Mouse (Mus musculus) MEL (cell line): ENCODE results near the gene Gm12394.
"Not testable (repeated sequence)": the region's sequence is repeated elsewhere in the genome, so short reads cannot be mapped to it uniquely, and the experiment has no call there.

Source experiments
- CHD1 ChIP-seq: IDR thresholded peaks from 2 replicates; pipeline ENCODE4 v1.6.1; 2012; ENCODE audit warnings: low read depth, mild to moderate bottlenecking, inconsistent platforms, low read length, improper control_type of control experiment
- ELF1 ChIP-seq: IDR thresholded peaks from 2 replicates; pipeline ENCODE4 v1.6.1; 2014; ENCODE audit warnings: low read depth, mild to moderate bottlenecking, inconsistent platforms, low read length, improper control_type of control experiment, moderate library complexity
- ZC3H11A ChIP-seq: IDR thresholded peaks from 2 replicates; pipeline ENCODE4 v1.6.1; 2012; ENCODE audit warnings: low read depth, mild to moderate bottlenecking, inconsistent platforms, low read length, improper control_type of control experiment

DNA sequence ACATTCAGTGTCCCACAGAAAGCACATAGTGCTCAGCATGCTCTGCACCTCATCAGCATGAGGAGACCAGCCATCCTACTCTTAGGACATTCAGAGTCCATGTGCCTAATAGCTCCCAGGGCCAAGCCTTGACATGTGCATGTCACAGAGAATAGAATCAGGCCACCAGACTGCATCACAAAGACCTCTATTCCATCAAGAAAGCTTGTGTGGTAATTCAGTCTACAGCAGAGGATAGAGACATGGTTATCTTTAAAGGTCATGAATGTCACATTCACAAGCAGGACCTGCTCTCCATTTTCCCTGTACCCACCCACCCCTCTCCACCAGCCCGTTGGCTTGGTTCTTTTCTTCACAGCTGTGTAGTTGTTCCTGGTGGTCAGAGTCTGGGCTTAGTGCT, 2.8 kb downstream of the Gm12394 start, which contains the start of gene Fam205a1:
- TF ChIP-seq ELF1, ZC3H11A, CHD1: not testable (repeated sequence)
